Mouse (Mus musculus) small intestine, adult 10 weeks (tissue): ENCODE data around the gene Bmp10. TPM values are rescaled to one million over a fixed set of nuclear protein-coding genes. Genes with fewer than 3 reads are reported as not detected.

Experiments used
- polyA plus RNA-seq: library from polyadenylated mRNA; stranded (reverse); fragments of 350-450 nt; fragmentation: Illumina TruSeq; extraction: RNeasy Lipid Tissue Mini Kit (QIAGEN cat#74804); gene quantifications from one replicate; pipeline ENCODE4 v1.2.3, GENCODE M21; 2014; ENCODE audit warnings: low replicate concordance

The Bmp10 gene
- not detected for polyA plus RNA-seq

DNA sequence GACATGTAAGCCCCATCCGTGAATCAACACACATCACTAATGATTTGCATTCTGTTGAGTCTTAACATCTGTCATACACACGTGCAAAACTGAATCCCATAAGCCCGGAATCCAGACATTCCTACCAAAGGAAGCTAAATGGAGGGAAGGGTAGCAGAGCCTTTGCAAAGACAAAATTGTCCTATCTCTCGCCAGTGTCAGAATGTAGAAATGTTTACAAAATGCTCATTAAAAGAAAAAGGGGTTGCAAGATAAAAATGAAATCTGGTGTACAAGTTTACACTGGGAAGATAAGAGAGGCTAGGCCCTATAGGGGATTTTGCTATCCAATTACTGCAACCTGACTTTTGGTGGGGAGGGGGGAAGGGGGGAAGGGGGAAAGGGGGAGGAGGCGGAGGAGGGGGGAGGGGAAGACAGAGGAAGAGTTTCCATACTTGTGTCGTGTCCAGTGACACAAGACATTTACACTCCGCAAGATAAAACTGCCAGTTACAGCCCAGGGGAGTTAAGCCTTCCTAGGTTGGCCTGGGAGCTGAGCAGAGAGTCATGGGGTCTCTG lies at the start of gene Bmp10:
Gene Bmp10 (plus strand): TSS at position 508 of the 558 bp plus-strand sequence.

DNA sequence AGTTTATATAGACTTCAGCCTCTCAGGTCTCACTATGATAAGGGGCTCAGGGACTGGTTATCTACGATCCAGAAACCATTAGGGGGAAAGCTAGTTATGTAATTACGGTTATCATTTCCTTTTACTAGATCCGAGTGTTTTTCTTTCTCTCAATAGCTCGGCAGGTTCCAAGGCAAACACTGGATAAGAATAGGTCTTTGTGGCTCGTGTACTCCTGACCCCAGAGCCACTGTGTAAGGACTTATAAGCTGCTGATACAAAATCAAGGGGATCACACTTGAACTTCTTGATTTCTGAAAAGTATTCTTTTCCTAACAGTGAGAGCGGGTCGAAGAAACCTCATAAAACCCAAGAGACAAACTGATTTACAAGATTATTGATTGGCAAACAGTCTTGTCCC lies 39.9 kb upstream of the Bmp10 start, which contains the start of gene Gkn3:
Gene Gkn3 (minus strand): TSS at position 59 of the 400 bp plus-strand sequence.

Other genes with a start within 250 kb of the Bmp10 start
- gene Antxr1, start 93.2 kb upstream of the Bmp10 start, polyA plus RNA-seq: 16.2 TPM
- gene Gkn1, start 78.1 kb upstream of the Bmp10 start, polyA plus RNA-seq: not detected
- not detected for gene Gkn2, start 55.6 kb upstream of the Bmp10 start, polyA plus RNA-seq
- gene Gkn3, start 40.1 kb upstream of the Bmp10 start, polyA plus RNA-seq: 0.56 TPM
- 0.74 TPM for gene Arhgap25, start 104.3 kb downstream of the Bmp10 start, polyA plus RNA-seq
- 0.56 TPM for gene Prokr1, start 161.7 kb downstream of the Bmp10 start, polyA plus RNA-seq
- gene Aplf, start 243.2 kb downstream of the Bmp10 start, polyA plus RNA-seq: 6.0 TPM